Mouse (Mus musculus) natural killer cell, adult 2 months (primary cell): ENCODE results near the gene Ptgs1.
A peak's percentile ranks its signal among the peaks of the same experiment; 100 is the strongest.

Experiments
- DNase-seq, 2 experiments: peaks; one replicate each; pipeline ENCODE4 v3.0.0; 2022; ENCODE audit warnings: low spot score in 2 of 2

Ptgs1 gene

GRCm38 (mm10) chr2:36247964-36248363, 17.7 kb downstream of the Ptgs1 start:
- no peak for DNase-seq

DNA sequence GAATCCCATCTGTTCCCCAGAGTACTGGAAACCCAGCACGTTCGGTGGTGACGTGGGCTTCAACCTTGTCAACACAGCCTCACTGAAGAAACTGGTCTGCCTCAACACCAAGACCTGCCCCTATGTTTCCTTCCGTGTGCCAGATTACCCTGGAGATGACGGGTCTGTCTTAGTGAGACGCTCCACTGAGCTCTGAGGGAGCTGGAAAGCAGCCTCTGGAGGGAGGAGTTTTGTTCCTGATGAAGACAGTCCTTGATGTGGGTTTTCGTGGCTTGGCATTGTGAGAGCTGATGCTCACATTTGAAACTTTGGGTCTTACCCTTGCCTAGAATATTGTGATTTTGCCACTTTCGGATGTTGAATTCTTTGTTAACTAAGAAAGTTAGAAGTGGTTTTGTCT, 20.9 kb downstream of the Ptgs1 start:
- no peak for DNase-seq

GRCm38 (mm10) chr2:36252505-36252904, 22.3 kb downstream of the Ptgs1 start:
- DNase-seq: no peak

DNA sequence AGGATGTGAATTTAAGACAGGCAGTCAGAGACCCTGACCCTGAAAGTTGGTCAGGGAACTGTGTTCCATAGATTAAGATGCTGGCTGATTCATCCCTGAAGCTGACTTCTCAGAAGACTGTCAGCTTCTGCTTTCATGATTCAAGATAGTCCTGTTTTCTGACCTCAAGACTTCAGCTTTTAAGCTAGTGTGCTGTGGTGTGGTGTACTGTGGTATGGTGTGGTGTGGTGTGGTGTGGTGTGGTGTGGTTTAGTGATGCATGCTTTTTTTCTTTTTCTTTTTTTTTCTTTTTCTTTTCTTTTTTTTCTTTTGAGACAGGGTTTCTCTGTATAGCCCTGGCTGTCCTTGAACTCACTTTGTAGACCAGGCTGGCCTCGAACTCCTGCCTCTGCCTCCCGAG, 24.2 kb downstream of the Ptgs1 start:
- no peak for DNase-seq

GRCm38 (mm10) chr2:36256931-36257330, 26.7 kb downstream of the Ptgs1 start:
- DNase-seq: no peak

DNA sequence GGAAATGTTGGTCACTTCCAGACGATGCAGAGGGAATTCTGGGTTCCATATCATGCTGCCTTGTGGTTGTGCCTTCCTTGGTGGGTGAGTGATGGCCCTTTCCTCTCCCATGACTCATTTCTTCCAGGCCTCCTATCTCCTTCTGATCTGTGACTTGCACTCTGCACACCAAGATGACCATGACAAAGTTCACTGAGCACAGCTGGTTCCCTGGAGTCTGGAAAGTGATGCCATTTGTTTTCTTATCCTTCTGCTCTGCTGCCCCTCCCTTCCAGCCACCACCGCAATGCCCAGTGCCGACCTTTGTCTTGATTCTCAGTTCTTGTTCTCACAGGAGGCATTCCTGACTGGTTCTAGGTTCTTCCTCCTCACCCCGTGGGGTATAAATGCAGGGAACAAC, 29.2 kb downstream of the Ptgs1 start:
- DNase-seq: no peak

DNA sequence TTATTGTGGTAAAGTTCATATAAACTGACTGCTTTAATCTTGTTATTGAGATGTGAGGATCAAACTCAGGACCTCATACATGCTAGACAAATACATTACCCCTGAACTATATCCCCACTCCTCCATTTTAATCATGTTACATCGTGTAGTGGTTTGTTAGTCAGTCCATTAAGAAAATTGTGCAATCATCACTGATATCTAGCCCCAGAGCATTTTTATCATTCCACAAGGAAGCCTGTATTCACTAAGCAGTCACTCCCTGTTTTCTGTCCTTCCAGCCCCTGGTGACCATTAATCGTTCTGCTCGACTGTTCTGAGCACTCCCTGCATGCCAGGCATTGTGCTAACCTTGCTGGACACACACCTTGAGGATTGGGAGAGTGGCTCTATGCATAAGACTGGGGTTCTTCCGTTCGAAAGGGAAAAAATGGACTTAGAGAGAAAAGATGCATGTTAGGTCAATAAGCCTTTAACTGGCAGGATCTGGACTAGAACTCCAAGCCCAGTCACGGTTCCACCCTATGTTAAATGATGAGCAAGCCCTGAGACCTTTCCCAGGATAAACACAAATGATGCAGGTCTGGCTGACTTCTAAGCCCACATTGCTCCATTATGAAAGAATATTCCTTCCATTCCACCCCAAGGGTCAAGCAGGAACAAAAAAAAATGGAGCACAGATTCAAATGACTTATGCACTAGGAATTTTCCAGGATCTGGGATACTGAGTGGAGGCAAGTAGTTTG, 29.7 kb downstream of the Ptgs1 start:
- no peak for DNase-seq

DNA sequence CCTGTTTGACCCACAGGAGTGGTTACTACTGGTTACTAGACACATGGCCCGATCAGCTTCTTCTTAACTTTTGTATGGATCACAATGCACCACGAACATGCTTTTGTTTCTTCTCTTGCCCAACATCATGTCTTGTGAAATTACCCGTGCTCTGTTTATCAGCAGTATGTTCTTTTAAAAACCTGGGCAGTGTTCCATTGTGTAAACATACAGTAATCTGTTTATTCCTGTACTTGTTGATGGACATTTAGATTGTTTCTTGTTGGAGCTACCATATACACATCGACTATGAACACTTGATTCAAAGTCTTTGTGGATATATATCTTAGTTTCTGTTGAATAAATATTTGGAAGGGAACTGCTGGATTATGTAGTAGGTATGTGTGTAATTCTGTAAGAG, 31.8 kb downstream of the Ptgs1 start:
- no peak for DNase-seq

DNA sequence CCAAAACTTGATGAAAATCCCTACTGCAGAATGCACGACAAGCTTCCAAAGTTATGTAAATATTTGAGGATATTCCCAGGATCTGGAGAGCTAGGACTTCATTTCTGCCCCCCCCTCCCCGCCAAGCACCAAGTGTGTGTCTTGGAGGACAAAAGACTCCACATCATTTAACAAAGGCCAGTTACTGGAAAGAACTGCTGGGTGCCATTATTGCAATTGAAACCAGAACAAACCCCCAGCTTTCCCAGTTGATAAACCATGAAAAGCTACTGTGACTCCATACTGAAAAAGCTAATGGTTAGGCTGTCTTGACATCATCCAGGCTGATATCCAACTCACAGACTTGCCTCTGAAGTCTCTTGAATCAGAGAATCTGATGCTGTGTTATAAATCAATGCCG, 39.2 kb downstream of the Ptgs1 start:
- DNase-seq: no peak

GRCm38 (mm10) chr2:36270186-36270585, 40.0 kb downstream of the Ptgs1 start:
- no peak for DNase-seq

DNA sequence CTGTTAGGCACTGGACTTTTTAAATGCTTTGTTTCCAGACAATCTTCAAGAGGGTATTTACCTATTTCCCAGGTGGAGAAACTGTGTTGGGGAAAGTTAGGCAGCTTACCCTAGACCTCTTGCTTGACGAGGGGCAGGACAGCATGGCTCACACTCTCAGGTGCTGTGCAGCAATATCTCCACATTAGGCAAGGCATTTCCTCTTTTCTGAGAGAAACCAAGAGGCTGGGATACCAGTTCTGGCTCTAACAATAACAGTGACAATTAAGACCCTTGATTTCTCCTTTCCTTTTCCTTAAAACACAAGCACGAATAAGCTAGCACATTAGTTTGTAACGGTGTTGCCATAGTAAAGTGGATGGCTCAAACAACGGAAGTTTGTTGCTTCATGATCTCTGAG, 40.9 kb downstream of the Ptgs1 start:
- no peak for DNase-seq

DNA sequence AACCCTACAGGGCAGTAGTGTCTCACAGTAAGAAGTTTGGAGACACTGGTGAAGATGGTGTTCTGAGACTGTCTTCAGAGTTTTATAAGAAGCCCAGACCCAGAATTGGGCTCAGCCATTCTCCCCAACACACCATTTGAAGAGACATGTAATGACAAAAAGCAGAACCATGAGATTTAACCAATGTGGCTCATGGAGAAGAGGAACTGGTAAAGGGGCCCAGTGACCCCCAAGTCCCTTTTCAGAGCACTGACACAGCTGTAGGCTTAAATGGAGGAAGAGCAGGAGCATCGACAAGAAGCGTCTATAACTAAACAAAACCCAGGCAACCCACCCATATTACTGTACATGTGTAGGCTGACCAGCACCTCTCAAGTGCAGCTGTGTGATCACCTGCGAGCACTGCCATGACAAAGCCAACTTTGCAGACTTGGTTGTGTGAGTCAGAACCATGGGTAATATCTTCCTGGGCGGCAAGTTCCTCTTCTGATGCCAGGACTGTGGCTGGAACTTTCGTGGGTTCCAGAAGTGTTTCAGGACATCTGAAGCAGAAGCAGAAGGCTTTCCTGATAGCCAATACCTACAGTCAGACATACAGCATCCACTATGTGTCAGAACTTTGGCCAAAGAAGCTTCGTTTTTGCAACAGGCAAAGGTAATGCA, 42.2 kb downstream of the Ptgs1 start:
- DNase-seq: no peak

DNA sequence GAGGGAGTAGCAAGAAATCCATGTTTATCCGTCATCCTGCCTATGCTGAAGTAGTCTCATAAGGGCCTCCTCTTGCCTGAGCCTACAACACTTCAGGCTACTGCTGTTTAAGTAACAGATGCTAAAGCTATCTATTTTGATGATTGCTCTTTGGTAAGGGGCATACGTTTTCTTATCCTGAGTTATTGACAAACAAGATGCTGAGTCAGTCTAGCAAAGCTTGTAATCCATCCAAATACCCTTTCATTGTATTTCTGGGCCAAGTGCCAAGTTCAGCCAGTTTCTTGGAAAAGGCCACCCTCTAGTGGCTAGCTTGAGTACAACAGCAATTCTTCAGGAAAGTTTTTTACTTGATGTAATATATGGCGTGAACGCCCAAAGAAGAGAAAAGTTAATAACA, 46.2 kb downstream of the Ptgs1 start:
- DNase-seq: peak; percentile 16 to 17

DNA sequence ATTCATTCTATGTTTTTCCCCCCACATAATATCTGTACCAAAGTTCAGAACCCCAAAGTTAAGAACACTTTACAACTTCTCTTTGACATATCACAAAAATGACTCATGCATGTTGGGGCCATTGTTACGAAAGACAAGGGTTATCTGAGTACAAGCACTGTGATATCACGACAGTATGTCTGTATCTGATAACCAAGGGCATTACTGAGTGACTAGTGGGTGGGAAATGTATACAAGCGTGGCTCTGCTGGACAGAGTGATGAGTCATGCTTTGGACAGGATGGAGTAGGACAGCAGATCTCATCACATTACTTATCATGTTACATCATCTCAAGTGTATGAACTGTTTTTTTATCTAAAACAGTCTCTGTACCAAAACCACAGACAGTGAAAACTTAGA, 48.5 kb downstream of the Ptgs1 start:
- no peak for DNase-seq

DNA sequence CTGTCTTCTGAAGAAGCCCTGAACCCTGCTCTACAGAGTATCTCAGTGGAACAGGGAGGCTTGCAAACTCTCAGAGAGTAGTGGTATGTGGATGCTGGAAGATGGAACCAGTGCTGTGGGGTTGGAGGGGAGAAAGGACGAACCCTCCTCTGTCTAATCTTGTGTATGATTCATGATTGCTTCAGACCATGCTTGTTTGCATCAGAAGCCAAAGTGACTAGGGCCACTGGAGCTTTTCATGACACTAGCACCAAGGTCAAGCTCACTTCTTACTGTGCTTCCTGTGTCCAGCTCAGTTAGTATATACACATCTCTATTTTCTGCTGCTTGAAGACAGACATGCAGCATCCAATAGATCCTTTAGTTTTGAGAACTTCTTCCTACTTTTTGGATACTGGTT, 50.9 kb downstream of the Ptgs1 start:
- no peak for DNase-seq

DNA sequence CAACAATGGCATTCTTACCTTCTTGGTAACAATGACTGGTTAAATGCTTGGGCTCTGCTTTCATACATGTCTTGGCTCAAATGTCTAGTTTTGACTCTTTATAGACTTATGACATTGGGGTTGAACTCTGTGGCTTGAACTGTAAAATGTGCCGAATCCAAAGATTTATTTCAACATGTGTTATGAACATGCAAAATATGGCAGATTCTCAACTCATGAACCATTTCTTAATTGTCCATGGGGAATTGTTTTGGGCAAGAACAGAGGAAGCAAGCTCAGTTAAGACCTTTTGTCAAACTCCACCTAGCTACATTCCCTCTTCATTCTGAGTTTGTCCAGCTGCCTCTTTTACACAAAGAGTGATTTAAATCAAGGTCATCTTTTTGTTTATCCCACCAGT, 52.1 kb downstream of the Ptgs1 start:
- no peak for DNase-seq
